Mouse (Mus musculus) hindbrain, embryonic 12.5 days (tissue): ENCODE measurements around the gene Lce3c. TPM values are rescaled to one million over a fixed set of nuclear protein-coding genes. Genes with fewer than 3 reads are reported as not detected.

Source experiments
- polyA plus RNA-seq: library from polyadenylated mRNA; unstranded; fragments of >200 nt; fragmentation: Nextera tagmentation; extraction: Ambion mirVana; gene quantifications from 2 replicates; pipeline ENCODE4 v1.2.1, GENCODE M21; 2016

The Lce3c gene
- polyA plus RNA-seq, 1 experiment from 2014 or later: not detected

Other genes with a start within 250 kb of the Lce3c start
- not detected in 2 replicates for gene Lce1e, start 235.4 kb upstream of the Lce3c start, polyA plus RNA-seq
- gene Lce1f, start 224.1 kb upstream of the Lce3c start, polyA plus RNA-seq: not detected in 2 replicates
- not detected in 2 replicates for gene Gm38119, start 205.4 kb upstream of the Lce3c start, polyA plus RNA-seq
- gene Lce1g, start 192.1 kb upstream of the Lce3c start, polyA plus RNA-seq: not detected in 2 replicates
- gene Lce1h, start 179.4 kb upstream of the Lce3c start, polyA plus RNA-seq: not detected in 2 replicates
- not detected in 2 replicates for gene Lce1i, start 165.6 kb upstream of the Lce3c start, polyA plus RNA-seq
- not detected in 2 replicates for gene Lce1j, start 154.0 kb upstream of the Lce3c start, polyA plus RNA-seq
- not detected in 2 replicates for gene Lce1k, start 136.6 kb upstream of the Lce3c start, polyA plus RNA-seq
- not detected in 2 replicates for gene Kprp, start 117.2 kb upstream of the Lce3c start, polyA plus RNA-seq
- gene Lce1l, start 93.2 kb upstream of the Lce3c start, polyA plus RNA-seq: not detected in 2 replicates
- gene 2310050C09Rik, start 74.3 kb upstream of the Lce3c start, polyA plus RNA-seq: not detected in 2 replicates
- not detected in 2 replicates for gene Lce3a, start 18.3 kb upstream of the Lce3c start, polyA plus RNA-seq
- gene Lce3b, start 11.5 kb upstream of the Lce3c start, polyA plus RNA-seq: not detected in 2 replicates
- gene Lce3d, start 12.9 kb downstream of the Lce3c start, polyA plus RNA-seq: not detected in 2 replicates
- gene Lce3e, start 22.6 kb downstream of the Lce3c start, polyA plus RNA-seq: not detected in 2 replicates
- gene Lce3f, start 47.7 kb downstream of the Lce3c start, polyA plus RNA-seq: 0.42 TPM in 1 of 2 replicates, not detected in the other
- 0.41 TPM in 1 of 2 replicates, not detected in the other for gene Crct1, start 71.2 kb downstream of the Lce3c start, polyA plus RNA-seq
- not detected in 2 replicates for gene Lce1m, start 74.6 kb downstream of the Lce3c start, polyA plus RNA-seq
- not detected in 2 replicates for gene Gm4858, start 124.3 kb downstream of the Lce3c start, polyA plus RNA-seq
- not detected in 2 replicates for gene Crnn, start 200.3 kb downstream of the Lce3c start, polyA plus RNA-seq